Mouse (Mus musculus): Measurements from ENCODE around the gene Mecom.

DNA sequence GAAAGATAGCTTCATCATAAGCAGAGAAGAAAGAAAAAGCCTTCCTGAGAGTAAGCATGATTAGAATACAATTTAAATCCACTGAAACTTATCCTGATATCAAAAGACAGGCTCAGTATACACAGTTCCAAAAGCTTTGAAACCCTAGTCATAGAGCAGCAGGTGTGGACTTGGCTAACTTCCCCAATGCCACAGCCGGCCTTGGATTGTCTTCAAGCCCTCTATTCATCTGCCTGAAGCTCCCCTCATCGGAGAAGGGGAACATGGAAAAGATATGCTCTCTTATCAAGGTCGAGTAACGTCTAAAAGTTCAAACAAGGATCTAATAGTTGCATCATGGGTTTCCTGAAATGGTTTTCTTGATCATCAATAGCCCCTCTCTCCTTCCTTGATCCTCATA, 152.9 kb downstream of the Mecom start:
- TF ChIP-seq CTCF (IDR thresholded peaks at IDR 0.05; ENCODE audit: extremely low read depth, insufficient read depth, low read length) (no peak), POLR2A (IDR thresholded peaks at IDR 0.05; ENCODE audit: extremely low read depth, insufficient read depth, low read length) (no peak)

Measured in cortical plate, adult 2 months (tissue).